Comparison of ENCODE assay signal across 9 mouse cellular contexts in genomic region chr5:38318966-38319786, GRCm38 (mm10). TPM values are rescaled to one million over a fixed set of nuclear protein-coding genes. Genes with fewer than 3 reads are reported as not detected.
DNase-seq lines count a peak whose midpoint lies in the region; ATAC-seq and TF ChIP-seq lines count a peak whose summit lies in the region.
"Had no signal": no experiment of that assay in that cellular context is flagged by ENCODE, and none has a peak within 500 bp of the region (broad histone marks: within the 10 kb centered on the region; RNA-seq: fewer than 3 reads in every experiment).

Gene Drd5, plus strand, starts transcription at chr5:38319367.

- H3K4me2 ChIP-seq in kidney, embryonic 14.5 days (replicated peaks; ENCODE audit: low read depth, low read length) = peak within 1 kb of the TSS; percentile 72
- H3K4me2 ChIP-seq in hindbrain, embryonic 12.5 days (replicated peaks) = peak within 1 kb of the TSS; percentile 78
- H3K4me2 ChIP-seq in midbrain, postnatal 0 days (ENCODE audit: low read depth, low read length, poor library complexity, severe bottlenecking) = peak within 1 kb of the TSS; percentile 84

- H3K4me1 ChIP-seq in kidney, embryonic 14.5 days (ENCODE audit: control insufficient read depth, insufficient read depth, low read length) = 0 out of 2 replicates have a peak, but pooled peaks cover 3% of the 10 kb centered on the region
- H3K4me1 ChIP-seq in hindbrain, embryonic 12.5 days = peaks cover 9% of the 10 kb centered on the region
- H3K4me1 ChIP-seq in midbrain, postnatal 0 days (ENCODE audit: insufficient read depth, low read length) = peaks cover 6% of the 10 kb centered on the region; the same call in 1 of the 2 replicates
- no peaks in the 10 kb centered on the region; the same call in 1 of the 2 replicates for H3K4me1 ChIP-seq in cerebellum, adult 2 months (ENCODE audit: control insufficient read depth, insufficient read depth, low read length)

- DNase-seq in kidney, postnatal 14 days = no peak
- peak; percentile 14 for DNase-seq in embryo, embryonic 10 days (ENCODE audit: low spot score)
- no peak for DNase-seq in midbrain, postnatal 0 days (ENCODE audit: low spot score)
- DNase-seq in cerebellum, adult 2 months = no peak
- DNase-seq in spleen, postnatal 10 days (ENCODE audit: low spot score in 2 of 2) = no peak
- no peak for DNase-seq in thymus, adult 18-20 months

- H3K9me3 ChIP-seq in kidney, embryonic 14.5 days (ENCODE audit: control insufficient read depth, low read length) = no peaks in the 10 kb centered on the region
- H3K9me3 ChIP-seq in hindbrain, embryonic 12.5 days (replicated peaks) = no peaks in the 10 kb centered on the region
- no peaks in the 10 kb centered on the region for H3K9me3 ChIP-seq in midbrain, postnatal 0 days (ENCODE audit: low read length)

- H3K27ac ChIP-seq in kidney, embryonic 14.5 days (ENCODE audit: low read depth, low read length) = no peak within 1 kb of the TSS
- H3K27ac ChIP-seq in hindbrain, embryonic 12.5 days = no peak within 1 kb of the TSS
- H3K27ac ChIP-seq in midbrain, postnatal 0 days (ENCODE audit: low read depth, low read length) = no peak within 1 kb of the TSS
- H3K27ac ChIP-seq in cerebellum, adult 2 months (ENCODE audit: insufficient read depth, low read length) = no peak within 1 kb of the TSS

- H3K36me3 ChIP-seq in kidney, embryonic 14.5 days (ENCODE audit: control insufficient read depth, insufficient read depth, low read length) = no peaks in the 10 kb centered on the region
- H3K36me3 ChIP-seq in hindbrain, embryonic 12.5 days = no peaks in the 10 kb centered on the region
- H3K36me3 ChIP-seq in midbrain, postnatal 0 days (ENCODE audit: insufficient read depth, low read length) = no peaks in the 10 kb centered on the region

- H3K27me3 ChIP-seq in kidney, embryonic 14.5 days (ENCODE audit: control insufficient read depth, insufficient read depth, low read length) = peaks cover 34% of the 10 kb centered on the region
- H3K27me3 ChIP-seq in hindbrain, embryonic 12.5 days = peaks cover 57% of the 10 kb centered on the region
- H3K27me3 ChIP-seq in midbrain, postnatal 0 days (ENCODE audit: insufficient read depth, low read length) = peaks cover 31% of the 10 kb centered on the region
- 0 out of 2 replicates have a peak, but pooled peaks cover 1% of the 10 kb centered on the region for H3K27me3 ChIP-seq in cerebellum, adult 2 months (ENCODE audit: control insufficient read depth, insufficient read depth, low read length)

- no peak for TF ChIP-seq POLR2A in cerebellum, adult 2 months (IDR thresholded peaks at IDR 0.05; ENCODE audit: borderline replicate concordance, insufficient read depth, low read length)

- H3K9ac ChIP-seq in kidney, embryonic 14.5 days (ENCODE audit: low read depth, low read length) = peak within 1 kb of the TSS; percentile 40; the same call in 1 of the 2 replicates
- peak within 1 kb of the TSS; percentile 53 for H3K9ac ChIP-seq in hindbrain, embryonic 12.5 days
- H3K9ac ChIP-seq in midbrain, postnatal 0 days (replicated peaks; ENCODE audit: low read length, poor library complexity, severe bottlenecking) = peak within 1 kb of the TSS; percentile 63; the same call in 1 of the 2 replicates

- 0 out of 2 replicates have a peak, but pooled peaks have one; percentile 32 for ATAC-seq in kidney, embryonic 14.5 days (ENCODE audit: low FRiP score, low TSS enrichment)
- ATAC-seq in hindbrain, embryonic 12.5 days (ENCODE audit: low FRiP score) = peak; percentile 64
- 0 out of 2 replicates have a peak, but pooled peaks have one; percentile 39 for ATAC-seq in midbrain, postnatal 0 days (ENCODE audit: low FRiP score)

- H3K4me3 ChIP-seq in kidney, embryonic 14.5 days (ENCODE audit: low read length) = peak within 1 kb of the TSS; percentile 42
- H3K4me3 ChIP-seq in hindbrain, embryonic 12.5 days = peak within 1 kb of the TSS; percentile 47
- H3K4me3 ChIP-seq in midbrain, postnatal 0 days (ENCODE audit: low read depth, low read length) = peak within 1 kb of the TSS; percentile 48
- no peak within 1 kb of the TSS for H3K4me3 ChIP-seq in cerebellum, adult 2 months (replicated peaks; ENCODE audit: insufficient read depth, low read depth, low read length)

- no peak; the same call in 1 of the 2 replicates for TF ChIP-seq CTCF in midbrain, postnatal 0 days (IDR thresholded peaks at IDR 0.05)
- TF ChIP-seq CTCF in cerebellum, adult 2 months (IDR thresholded peaks at IDR 0.05; ENCODE audit: borderline replicate concordance, insufficient read depth, low read depth, low read length) = no peak

- WGBS in kidney, embryonic 14.5 days = 3% methylated on average over 66 of the region's 67 CpGs
- WGBS in hindbrain, embryonic 12.5 days = 2% methylated on average over 66 of the region's 67 CpGs
- WGBS in midbrain, postnatal 0 days = 4% methylated on average over 58 of the region's 67 CpGs
- 2% methylated on average over 67 of the region's 67 CpGs for WGBS in cerebellum, adult 2 months

RNA-seq across cellular contexts. Expression of gene Drd5, which starts in this region (rescaled TPM):
- polyA plus RNA-seq in kidney, embryonic 14.5 days (2014; fragmentation: Nextera tagmentation; extraction: Ambion mirVana) = not detected in 2 replicates
- polyA plus RNA-seq in hindbrain, embryonic 12.5 days (2016; fragmentation: Nextera tagmentation; extraction: Ambion mirVana) = 0.09 and 0.14 TPM in 2 replicates
- 1.7 and 3.1 TPM in 2 replicates for total RNA-seq in midbrain, postnatal 0 days (2014; rRNA removed)
- 2.0 and 2.2 TPM in 2 replicates for polyA plus RNA-seq in midbrain, postnatal 0 days (2015; fragmentation: Nextera tagmentation; extraction: Ambion mirVana)
- polyA plus RNA-seq in cerebellum, adult 2 months (2012; rRNA removed) = 1.7 and 1.8 TPM in 2 replicates
- total RNA-seq: MEL had no signal

Comparison
In these comparisons a context has a peak if more than half of its experiments do, and no peak if none do; other contexts are left out.
1. Peak in ATAC-seq, H3K4me3 ChIP-seq, H3K9ac ChIP-seq and H3K4me2 ChIP-seq in kidney, embryonic 14.5 days; RNA of the gene not detected or under 1 TPM.
2. Peak in ATAC-seq, H3K4me3 ChIP-seq, H3K9ac ChIP-seq and H3K4me2 ChIP-seq in hindbrain, embryonic 12.5 days; RNA of the gene not detected or under 1 TPM.